Comparison of ENCODE assay signal across 8 mouse cellular contexts in genomic region chr8:94917851-94918495, GRCm38 (mm10). TPM values are rescaled to one million over a fixed set of nuclear protein-coding genes. Genes with fewer than 3 reads are reported as not detected.
DNase-seq lines count a peak whose midpoint lies in the region; ATAC-seq and TF ChIP-seq lines count a peak whose summit lies in the region.

Gene Ccdc102a (minus strand): TSS chr8:94918098.

- peak; percentile 31 for DNase-seq in CD4-positive helper T cell, adult 2 months (ENCODE audit: low read depth, low spot score)
- peak; percentile 16 for DNase-seq in ZHBTc4 (ENCODE audit: low read depth, low spot score)
- DNase-seq in forebrain, postnatal 0 days, result no peak
- peak; percentile 49 for DNase-seq in ovary, postnatal 10 days (ENCODE audit: low spot score)
- no peak for DNase-seq in frontal cortex, postnatal 36 days (ENCODE audit: low spot score in 2 of 2)
- DNase-seq in c-Kit-positive CD71-positive TER-119-positive erythroid progenitor cells, embryonic 14.5 days (ENCODE audit: low spot score), result no peak

- peak; percentile 12; the same call in 1 of the 2 replicates for ATAC-seq in forebrain, postnatal 0 days
- peak; percentile 17; the same call in 1 of the 2 replicates for ATAC-seq in hindbrain, embryonic 15.5 days (ENCODE audit: low FRiP score, low read depth)
- peak; percentile 41 for ATAC-seq in liver, embryonic 16.5 days (ENCODE audit: low read depth)

- no peaks in the 10 kb centered on the region for H3K9me3 ChIP-seq in forebrain, postnatal 0 days (ENCODE audit: low read length)
- no peaks in the 10 kb centered on the region for H3K9me3 ChIP-seq in hindbrain, embryonic 15.5 days
- no peaks in the 10 kb centered on the region for H3K9me3 ChIP-seq in liver, embryonic 16.5 days (replicated peaks; ENCODE audit: control insufficient read depth, low read length)

- peaks cover 7% of the 10 kb centered on the region; the same call in 1 of the 2 replicates for H3K4me1 ChIP-seq in forebrain, postnatal 0 days (ENCODE audit: insufficient read depth)
- H3K4me1 ChIP-seq in hindbrain, embryonic 15.5 days (replicated peaks), result peaks cover 43% of the 10 kb centered on the region
- H3K4me1 ChIP-seq in liver, embryonic 16.5 days (ENCODE audit: control insufficient read depth, low read depth, low read length), result peaks cover 34% of the 10 kb centered on the region

- TF ChIP-seq CTCF in forebrain, postnatal 0 days (IDR thresholded peaks at IDR 0.05; ENCODE audit: low read depth), result no peak

- 3% methylated on average over 35 of the region's 51 CpGs for WGBS in forebrain, postnatal 0 days
- 2% methylated on average over 48 of the region's 51 CpGs for whole genome bisulfite sequencing in hindbrain, embryonic 15.5 days
- WGBS in liver, embryonic 16.5 days (ENCODE audit: insufficient replicate concordance), result 3% methylated on average over 50 of the region's 51 CpGs

- peak within 1 kb of the TSS; percentile 45 for H3K4me3 ChIP-seq in forebrain, postnatal 0 days (ENCODE audit: low read depth, low read length)
- peak within 1 kb of the TSS; percentile 47 for H3K4me3 ChIP-seq in hindbrain, embryonic 15.5 days
- H3K4me3 ChIP-seq in liver, embryonic 16.5 days (ENCODE audit: low read depth, low read length), result peak within 1 kb of the TSS; percentile 72

- peaks cover 15% of the 10 kb centered on the region; the same call in 1 of the 2 replicates for H3K27me3 ChIP-seq in forebrain, postnatal 0 days (ENCODE audit: insufficient read depth, low read length)
- H3K27me3 ChIP-seq in hindbrain, embryonic 15.5 days, result peaks cover 19% of the 10 kb centered on the region
- H3K27me3 ChIP-seq in liver, embryonic 16.5 days (ENCODE audit: control insufficient read depth, insufficient read depth, low read depth, low read length), result peaks cover 33% of the 10 kb centered on the region

- H3K4me2 ChIP-seq in forebrain, postnatal 0 days (ENCODE audit: low read depth), result peak within 1 kb of the TSS; percentile 80
- H3K4me2 ChIP-seq in hindbrain, embryonic 15.5 days, result peak within 1 kb of the TSS; percentile 83
- H3K4me2 ChIP-seq in liver, embryonic 16.5 days (ENCODE audit: low read depth, low read length), result peak within 1 kb of the TSS; percentile 96

- H3K9ac ChIP-seq in forebrain, postnatal 0 days, result peak within 1 kb of the TSS; percentile 51
- peak within 1 kb of the TSS; percentile 42 for H3K9ac ChIP-seq in hindbrain, embryonic 15.5 days
- H3K9ac ChIP-seq in liver, embryonic 16.5 days (ENCODE audit: low read depth, low read length), result peak within 1 kb of the TSS; percentile 68

- H3K27ac ChIP-seq in forebrain, postnatal 0 days (ENCODE audit: low read depth, low read length), result peak within 1 kb of the TSS; percentile 29; the same call in 1 of the 2 replicates
- H3K27ac ChIP-seq in hindbrain, embryonic 15.5 days (replicated peaks), result no peak within 1 kb of the TSS; the same call in none of the 2 replicates
- peak within 1 kb of the TSS; percentile 27; the same call in 1 of the 2 replicates for H3K27ac ChIP-seq in liver, embryonic 16.5 days (ENCODE audit: low read length)

- no peaks in the 10 kb centered on the region for H3K36me3 ChIP-seq in forebrain, postnatal 0 days (ENCODE audit: insufficient read depth)
- no peaks in the 10 kb centered on the region for H3K36me3 ChIP-seq in hindbrain, embryonic 15.5 days
- H3K36me3 ChIP-seq in liver, embryonic 16.5 days (ENCODE audit: control insufficient read depth, insufficient read depth), result no peaks in the 10 kb centered on the region

RNA-seq across cellular contexts. Expression of gene Ccdc102a, which starts in this region (rescaled TPM):
- 6.8 and 8.1 TPM in 2 replicates for total RNA-seq in forebrain, postnatal 0 days (2014; rRNA removed)
- 4.4 and 4.8 TPM in 2 replicates for polyA plus RNA-seq in forebrain, postnatal 0 days (2015; fragmentation: Nextera tagmentation; extraction: Ambion mirVana)
- 6.6 and 7.6 TPM in 2 replicates for polyA plus RNA-seq in hindbrain, embryonic 15.5 days (2015; fragmentation: Nextera tagmentation; extraction: Ambion mirVana)
- polyA plus RNA-seq in liver, embryonic 16.5 days (2015; fragmentation: Nextera tagmentation; extraction: Ambion mirVana), result 1.4 and 1.6 TPM in 2 replicates

Comparison
In these comparisons a context has a peak if more than half of its experiments do, and no peak if none do; other contexts are left out.
1. DNase-seq: peak in CD4-positive helper T cell, adult 2 months (single experiment), ZHBTc4 (single experiment) and ovary, postnatal 10 days (single experiment); none in forebrain, postnatal 0 days (single experiment), frontal cortex, postnatal 36 days (0 of 2) and c-Kit-positive CD71-positive TER-119-positive erythroid progenitor cells, embryonic 14.5 days (single experiment).
2. Peak in every context shown above with its lines, with median percentiles within 50 percentile points of each other: ATAC-seq, H3K4me2 ChIP-seq, H3K4me3 ChIP-seq and H3K9ac ChIP-seq.